18 mouse cellular contexts compared by ENCODE assay signal in the genomic region with DNA sequence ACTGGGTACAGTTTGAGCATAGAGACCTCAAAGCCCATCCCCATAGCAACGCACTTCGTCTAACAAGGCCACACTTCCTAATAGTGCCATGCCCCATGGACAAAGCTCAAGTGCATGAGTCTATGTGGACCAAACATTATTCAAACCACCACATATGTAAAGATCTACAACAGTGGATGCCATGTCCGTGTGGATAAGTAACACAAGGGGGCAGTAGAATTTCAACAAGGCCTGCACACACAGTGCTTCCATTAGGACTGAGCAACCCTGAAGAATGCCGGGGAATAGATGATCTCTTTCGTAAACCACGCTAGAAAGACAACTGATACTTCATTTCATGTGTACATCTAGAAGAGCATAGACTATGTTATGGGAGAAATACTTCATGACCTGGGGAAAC. TPM values are rescaled to one million over a fixed set of nuclear protein-coding genes. Genes with fewer than 3 reads are reported as not detected.
DNase-seq lines count a peak whose midpoint lies in the region; ATAC-seq and TF ChIP-seq lines count a peak whose summit lies in the region.
"Had no signal": no experiment of that assay in that cellular context is flagged by ENCODE, and none has a peak within 500 bp of the region (broad histone marks: within the 10 kb centered on the region; RNA-seq: fewer than 3 reads in every experiment).

No protein-coding gene starts in this region.

- 80% methylated on average over 6 of the region's 6 CpGs for WGBS in heart, adult 2 months
- 67% methylated on average over 6 of the region's 6 CpGs for WGBS in heart, embryonic 11.5 days (ENCODE audit: insufficient replicate concordance)
- 69% methylated on average over 6 of the region's 6 CpGs for WGBS in liver, postnatal 0 days (ENCODE audit: insufficient replicate concordance)
- WGBS in liver, embryonic 12.5 days (ENCODE audit: insufficient replicate concordance): 66% methylated on average over 6 of the region's 6 CpGs
- 74% methylated on average over 6 of the region's 6 CpGs for WGBS in midbrain, embryonic 15.5 days

- in situ Hi-C loops in ES-E14 (cut with MboI; ENCODE audit: low sequenced_read_pairs in 2 of 2, unreplicated experiment in 2 of 2): loop anchor here in 1 of 2 experiments (25.0 kb wide), 1 partner anchor 382 kb away; no protein-coding TSS in a partner anchor

- H3K36me3 ChIP-seq in heart, adult 2 months (ENCODE audit: control insufficient read depth, insufficient read depth, low read length): no peaks in the 10 kb centered on the region
- no peaks in the 10 kb centered on the region for H3K36me3 ChIP-seq in heart, embryonic 11.5 days (ENCODE audit: control insufficient read depth, insufficient read depth, low read length)
- no peaks in the 10 kb centered on the region for H3K36me3 ChIP-seq in liver, postnatal 0 days (replicated peaks; ENCODE audit: insufficient read depth, low read length)
- H3K36me3 ChIP-seq in liver, embryonic 12.5 days: no peaks in the 10 kb centered on the region
- no peaks in the 10 kb centered on the region for H3K36me3 ChIP-seq in ES-E14 (ENCODE audit: control insufficient read depth, insufficient read depth, low read length, poor library complexity, severe bottlenecking)
- no peaks in the 10 kb centered on the region for H3K36me3 ChIP-seq in midbrain, embryonic 15.5 days (replicated peaks)
- H3K36me3 ChIP-seq: limb, embryonic 10.5 days; lung, embryonic 15.5 days had no signal

- no peak for TF ChIP-seq EP300 in heart, adult 2 months (IDR thresholded peaks at IDR 0.05; ENCODE audit: insufficient read depth, low read depth, low read length)
- TF ChIP-seq EP300 in liver, postnatal 0 days (IDR thresholded peaks at IDR 0.05; ENCODE audit: low read depth): no peak

- H3K4me3 ChIP-seq in heart, adult 2 months: no peak overlapping the region
- H3K4me3 ChIP-seq in heart, embryonic 11.5 days (ENCODE audit: low read depth, low read length): no peak overlapping the region
- no peak overlapping the region for H3K4me3 ChIP-seq in liver, postnatal 0 days (ENCODE audit: low read depth, low read length)
- H3K4me3 ChIP-seq in liver, embryonic 12.5 days: no peak overlapping the region
- no peak overlapping the region for H3K4me3 ChIP-seq in ES-E14 (ENCODE audit: insufficient read depth in 1 of 2, low read depth in 1 of 2, low read length in 2 of 2, poor library complexity in 1 of 2, severe bottlenecking in 1 of 2)
- no peak overlapping the region for H3K4me3 ChIP-seq in midbrain, embryonic 15.5 days
- H3K4me3 ChIP-seq: limb, embryonic 10.5 days; lung, embryonic 15.5 days; myocyte had no signal

- H3K4me1 ChIP-seq in heart, adult 2 months (ENCODE audit: control insufficient read depth, insufficient read depth, low read length): no peaks in the 10 kb centered on the region
- H3K4me1 ChIP-seq in heart, embryonic 11.5 days (ENCODE audit: control insufficient read depth, insufficient read depth, low read length): no peaks in the 10 kb centered on the region
- H3K4me1 ChIP-seq in liver, postnatal 0 days (ENCODE audit: insufficient read depth): no peaks in the 10 kb centered on the region
- no peaks in the 10 kb centered on the region for H3K4me1 ChIP-seq in liver, embryonic 12.5 days
- H3K4me1 ChIP-seq in ES-E14 (ENCODE audit: control insufficient read depth in 2 of 2, insufficient read depth in 2 of 2, low read length in 2 of 2, poor library complexity in 1 of 2): no peaks in the 10 kb centered on the region
- H3K4me1 ChIP-seq in midbrain, embryonic 15.5 days: no peaks in the 10 kb centered on the region
- H3K4me1 ChIP-seq: limb, embryonic 10.5 days; lung, embryonic 15.5 days had no signal

- ATAC-seq in heart, embryonic 11.5 days (replicated peaks; ENCODE audit: insufficient number of reproducible peaks, low FRiP score, low TSS enrichment): no peak
- ATAC-seq in liver, postnatal 0 days: no peak
- no peak for ATAC-seq in liver, embryonic 12.5 days
- ATAC-seq in granulocyte monocyte progenitor cell, adult 5-6 weeks (replicated peaks; ENCODE audit: poor library complexity, severe bottlenecking): peak; percentile 37; the same call in 1 of the 2 replicates
- no peak for ATAC-seq in midbrain, embryonic 15.5 days (replicated peaks)
- ATAC-seq: hindbrain, embryonic 16.5 days had no signal

- H3K9me3 ChIP-seq in heart, embryonic 11.5 days (replicated peaks; ENCODE audit: control insufficient read depth, low read length): no peaks in the 10 kb centered on the region
- no peaks in the 10 kb centered on the region for H3K9me3 ChIP-seq in liver, postnatal 0 days (ENCODE audit: low read length)
- H3K9me3 ChIP-seq in liver, embryonic 12.5 days (replicated peaks): no peaks in the 10 kb centered on the region
- H3K9me3 ChIP-seq in ES-E14 (ENCODE audit: control insufficient read depth, insufficient read depth, low read depth, low read length): no peaks in the 10 kb centered on the region
- no peaks in the 10 kb centered on the region for H3K9me3 ChIP-seq in midbrain, embryonic 15.5 days
- H3K9me3 ChIP-seq: limb, embryonic 10.5 days; lung, embryonic 15.5 days had no signal

- no peak overlapping the region for H3K4me2 ChIP-seq in heart, embryonic 11.5 days
- no peak overlapping the region for H3K4me2 ChIP-seq in liver, postnatal 0 days (ENCODE audit: low read depth, low read length)
- no peak overlapping the region for H3K4me2 ChIP-seq in liver, embryonic 12.5 days
- H3K4me2 ChIP-seq in midbrain, embryonic 15.5 days: no peak overlapping the region
- H3K4me2 ChIP-seq: lung, embryonic 15.5 days had no signal

- H3K27ac ChIP-seq in heart, adult 2 months: no peak overlapping the region
- no peak overlapping the region for H3K27ac ChIP-seq in heart, embryonic 11.5 days (ENCODE audit: low read depth, low read length)
- no peak overlapping the region for H3K27ac ChIP-seq in liver, postnatal 0 days (ENCODE audit: low read depth)
- no peak overlapping the region for H3K27ac ChIP-seq in liver, embryonic 12.5 days
- no peak overlapping the region for H3K27ac ChIP-seq in ES-E14 (ENCODE audit: insufficient read depth, low read depth, low read length, poor library complexity, severe bottlenecking)
- H3K27ac ChIP-seq in midbrain, embryonic 15.5 days: no peak overlapping the region
- H3K27ac ChIP-seq: limb, embryonic 10.5 days; lung, embryonic 15.5 days had no signal

- no peak for TF ChIP-seq POLR2A in heart, adult 2 months (IDR thresholded peaks at IDR 0.05; ENCODE audit: insufficient read depth, low read depth, low read length)

- DNase-seq in heart, adult 2 months: no peak
- no peak for DNase-seq in liver, postnatal 0 days
- peak; percentile 16 for DNase-seq in ES-E14 (ENCODE audit: low read depth, low spot score)
- no peak for DNase-seq in lung, postnatal 14 days
- DNase-seq: adrenal gland, postnatal 25 days; cerebellum, postnatal 36 days; heart, postnatal 10 days; kidney, postnatal 25 days; right cerebral cortex, postnatal 14 days; thymus, postnatal 14 days had no signal

- H3K9ac ChIP-seq in heart, adult 2 months (ENCODE audit: low read depth, low read length): no peak overlapping the region
- H3K9ac ChIP-seq in heart, embryonic 11.5 days (ENCODE audit: low read depth, low read length): no peak overlapping the region
- no peak overlapping the region for H3K9ac ChIP-seq in liver, postnatal 0 days (replicated peaks)
- no peak overlapping the region for H3K9ac ChIP-seq in liver, embryonic 12.5 days
- H3K9ac ChIP-seq in ES-E14 (ENCODE audit: insufficient read depth, low read depth, low read length, poor library complexity, severe bottlenecking): no peak overlapping the region
- no peak overlapping the region for H3K9ac ChIP-seq in midbrain, embryonic 15.5 days
- H3K9ac ChIP-seq: lung, embryonic 15.5 days had no signal

- intact Hi-C loops in heart, adult 2 months (cut with DNase I): loop anchor here (1.0 kb wide), 1 partner anchor 89 kb away; no protein-coding TSS in a partner anchor

- peak; percentile 71 for TF ChIP-seq CTCF in heart, adult 2 months (IDR thresholded peaks at IDR 0.05)
- TF ChIP-seq CTCF in liver, postnatal 0 days (IDR thresholded peaks at IDR 0.05; ENCODE audit: low read depth): peak; percentile 38

- no peaks in the 10 kb centered on the region for H3K27me3 ChIP-seq in heart, adult 2 months (ENCODE audit: control insufficient read depth, insufficient read depth, low read length)
- H3K27me3 ChIP-seq in heart, embryonic 11.5 days (ENCODE audit: control insufficient read depth, insufficient read depth, low read length): no peaks in the 10 kb centered on the region
- no peaks in the 10 kb centered on the region for H3K27me3 ChIP-seq in liver, postnatal 0 days (ENCODE audit: insufficient read depth, low read length)
- H3K27me3 ChIP-seq in liver, embryonic 12.5 days (replicated peaks): no peaks in the 10 kb centered on the region
- H3K27me3 ChIP-seq in midbrain, embryonic 15.5 days (replicated peaks): no peaks in the 10 kb centered on the region
- H3K27me3 ChIP-seq: lung, embryonic 15.5 days had no signal

- no peaks in the 10 kb centered on the region for H3K79me2 ChIP-seq in heart, adult 2 months (replicated peaks; ENCODE audit: control insufficient read depth, insufficient read depth, low read length)

TF ChIP-seq in ES-E14, 5 proteins besides CTCF, POLR2A, EP300 and RAD21:
- TF ChIP-seq ZC3H11A (IDR thresholded peaks at IDR 0.05; ENCODE audit: borderline replicate concordance, low read depth, low read length) (0 out of 2 replicates have a peak, but pooled peaks have one; percentile 33), ZNF384 (IDR thresholded peaks at IDR 0.05; ENCODE audit: low read depth, low read length) (no peak)
TF ChIP-seq in ES-E14: peak in this region for 1.

RNA-seq across cellular contexts. Expression of a gene that starts 21.0 kb away (rescaled TPM):
- not detected for total RNA-seq in heart, adult 2 months (2021)
- polyA plus RNA-seq in heart, adult 2 months (2012; rRNA removed): 0.12 TPM in 2 replicates
- 0.08 and 0.23 TPM in 2 replicates for polyA plus RNA-seq in heart, embryonic 11.5 days (2014; fragmentation: Nextera tagmentation; extraction: Ambion mirVana)
- polyA plus RNA-seq in liver, postnatal 0 days (2015; fragmentation: Nextera tagmentation; extraction: Ambion mirVana): 0.06 and 0.07 TPM in 2 replicates
- 0.05 TPM in 1 of 2 replicates, not detected in the other for polyA plus RNA-seq in liver, embryonic 12.5 days (2016; fragmentation: Nextera tagmentation; extraction: Ambion mirVana)
- total RNA-seq in ES-E14 (2012; rRNA removed): 0.04 TPM in 1 of 2 replicates, not detected in the other
- not detected in 2 replicates for total RNA-seq in granulocyte monocyte progenitor cell, adult 5-6 weeks (2014; fragmentation: Nextera tagmentation)
- not detected in 2 replicates for total RNA-seq in granulocyte monocyte progenitor cell, adult 5-6 weeks (2017)
- 2.1 and 2.6 TPM in 2 replicates for polyA plus RNA-seq in midbrain, embryonic 15.5 days (2015; fragmentation: Nextera tagmentation; extraction: Ambion mirVana)
- polyA plus RNA-seq: myocyte had no signal
